Mouse (Mus musculus) neural tube, embryonic 11.5 days (tissue): ENCODE results near the gene Gprin1. TPM values are rescaled to one million over a fixed set of nuclear protein-coding genes. Genes with fewer than 3 reads are reported as not detected.

ENCODE experiments used
- ATAC-seq: fragments of 200-750 bp; cut with Nextera tagmentation; 2 replicates; pipeline ENCODE4 v1.8.0; 2017; ENCODE audit warnings: moderate number of reproducible peaks, mild to moderate bottlenecking, moderate TSS enrichment, moderate library complexity; ENCODE audit not compliant: insufficient read depth, low FRiP score, low TSS enrichment
- DNase-seq: peaks from one replicate; pipeline ENCODE4 v3.0.0-alpha.2; 2015; ENCODE audit warnings: low spot score
- H3K27ac ChIP-seq: fragments of 300-500 bp; sonication (generic); 2 replicates; pipeline ENCODE4 v1.5.1; 2014; ENCODE audit warnings: low read depth, mild to moderate bottlenecking, low read length
- H3K27me3 ChIP-seq: fragments of 300-500 bp; sonication (generic); 2 replicates; pipeline ENCODE4 v1.6.1; 2014; ENCODE audit warnings: mild to moderate bottlenecking, low read length, mixed read lengths; ENCODE audit not compliant: control insufficient read depth, insufficient read depth
- H3K36me3 ChIP-seq: fragments of 300-500 bp; sonication (generic); 2 replicates; pipeline ENCODE4 v1.6.1; 2014; ENCODE audit warnings: mild to moderate bottlenecking, low read length, moderate library complexity, mixed read lengths; ENCODE audit not compliant: control insufficient read depth, insufficient read depth
- H3K4me1 ChIP-seq: fragments of 300-500 bp; sonication (generic); 2 replicates; pipeline ENCODE4 v1.6.1; 2014; ENCODE audit warnings: low read length, mixed read lengths; ENCODE audit not compliant: control insufficient read depth, insufficient read depth
- H3K4me2 ChIP-seq: fragments of 300-500 bp; sonication (generic); 2 replicates; pipeline ENCODE4 v1.6.1; 2014; ENCODE audit warnings: low read depth, mild to moderate bottlenecking, moderate library complexity
- H3K4me3 ChIP-seq: fragments of 300-500 bp; sonication (generic); 2 replicates; pipeline ENCODE4 v1.5.1; 2014; ENCODE audit warnings: low read depth, low read length
- H3K9ac ChIP-seq: fragments of 300-500 bp; sonication (generic); 2 replicates; pipeline ENCODE4 v1.6.1; 2014; ENCODE audit warnings: mild to moderate bottlenecking, low read length
- H3K9me3 ChIP-seq: fragments of 300-500 bp; sonication (generic); 2 replicates; pipeline ENCODE4 v1.6.1; 2016; ENCODE audit warnings: low read length; ENCODE audit not compliant: control insufficient read depth
- WGBS: fragments of 180-500 bp; shearing (Covaris S2); extraction: QIAGEN DNeasy Blood & Tissue Kit; methylation state at CpG from one replicate; pipeline ENCODE4 v1.1.7; 2014; 5-methylcytosine and 5-hydroxymethylcytosine counted together
- polyA plus RNA-seq: library from polyadenylated mRNA; unstranded; fragments of >200 nt; fragmentation: Nextera tagmentation; extraction: Ambion mirVana; gene quantifications from 2 replicates; pipeline ENCODE4 v1.2.1, GENCODE M21; 2014

Gprin1 gene
- polyA plus RNA-seq, 1 experiment from 2014 or later = 14.5 TPM

DNA sequence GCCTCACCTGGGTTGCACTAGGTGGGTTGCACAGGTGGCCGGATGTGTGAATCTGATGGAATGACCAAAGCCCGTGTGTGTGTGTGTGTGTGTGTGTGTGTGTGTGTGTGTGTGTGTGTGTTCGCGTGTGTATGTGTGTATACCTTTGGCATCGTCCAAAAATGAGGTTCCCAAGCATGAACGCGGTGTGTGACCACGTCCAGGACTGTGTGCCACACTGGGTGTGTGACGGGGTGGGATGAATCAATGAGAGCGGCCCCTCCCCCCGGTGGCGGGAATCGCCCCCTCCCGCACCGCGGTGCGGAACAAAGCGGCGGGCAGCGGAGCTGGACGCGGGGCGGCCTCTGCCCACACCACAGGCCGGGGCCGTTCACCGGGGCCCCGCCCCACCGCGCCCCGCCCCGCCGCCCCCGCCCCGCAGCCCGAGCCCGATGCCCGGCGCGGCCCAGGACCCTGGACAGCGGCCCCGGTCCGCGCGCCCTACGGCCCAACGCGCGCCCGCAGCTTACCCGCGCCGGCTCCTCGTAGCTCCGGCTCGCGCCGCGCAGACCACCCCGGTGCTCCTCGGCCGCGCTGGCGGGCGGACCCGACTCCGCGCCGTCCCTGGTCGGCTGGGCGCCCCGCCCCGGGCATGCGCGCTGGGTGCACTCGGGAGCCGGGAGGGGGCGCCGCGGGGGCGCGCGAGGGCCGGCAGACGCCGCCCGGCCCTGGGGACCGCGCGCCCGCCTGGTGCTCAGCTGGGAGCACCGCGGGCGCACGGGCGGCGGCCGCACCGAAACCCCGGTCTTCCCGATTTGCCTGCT is 412 bp downstream of the Gprin1 start:
- DNase-seq (peak; percentile 84), ATAC-seq (peak; percentile 84)
- Histone ChIP-seq H3K4me3 (peak overlapping the region; percentile 66), H3K4me1 (no peaks in the 10 kb centered on the region; the same call in 1 of the 2 replicates), H3K27ac (peak overlapping the region; percentile 85), H3K36me3 (no peaks in the 10 kb centered on the region), H3K4me2 (peak overlapping the region; percentile 47), H3K9ac (peak overlapping the region; percentile 66), H3K27me3 (peaks cover 19% of the 10 kb centered on the region), H3K9me3 (no peaks in the 10 kb centered on the region)
- 2% methylated on average over 51 of the region's 100 CpGs for WGBS

DNA sequence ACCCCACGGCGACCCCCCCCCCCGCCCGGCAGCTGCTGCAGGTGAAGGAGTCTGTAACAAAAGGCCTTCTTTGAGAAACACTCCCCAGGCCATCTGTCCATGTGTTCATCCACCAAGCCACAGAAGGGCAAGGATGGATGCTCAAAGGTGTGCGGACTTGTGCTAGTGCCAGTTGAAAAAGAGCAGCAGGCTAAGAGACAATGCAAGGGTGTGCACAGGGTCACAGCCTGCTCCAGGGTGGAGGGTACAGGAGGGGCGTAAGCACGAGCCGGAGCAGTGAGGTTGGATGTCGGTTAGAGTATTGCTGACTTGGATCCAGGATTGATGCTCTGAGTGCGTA is 983 bp downstream of the Gprin1 start:
- peaks cover 19% of the 10 kb centered on the region for H3K27me3 ChIP-seq
- no peaks in the 10 kb centered on the region for H3K9me3 ChIP-seq
- peak overlapping the region; percentile 47 for H3K4me2 ChIP-seq
- 40% methylated on average over 10 of the region's 10 CpGs for WGBS
- no peaks in the 10 kb centered on the region for H3K36me3 ChIP-seq
- ATAC-seq = no peak
- no peaks in the 10 kb centered on the region; the same call in 1 of the 2 replicates for H3K4me1 ChIP-seq
- H3K27ac ChIP-seq = 0 out of 2 replicates have a peak overlapping the region, but pooled peaks have one; percentile 0
- H3K4me3 ChIP-seq = peak overlapping the region; percentile 66
- DNase-seq = no peak
- H3K9ac ChIP-seq = peak overlapping the region; percentile 66

DNA sequence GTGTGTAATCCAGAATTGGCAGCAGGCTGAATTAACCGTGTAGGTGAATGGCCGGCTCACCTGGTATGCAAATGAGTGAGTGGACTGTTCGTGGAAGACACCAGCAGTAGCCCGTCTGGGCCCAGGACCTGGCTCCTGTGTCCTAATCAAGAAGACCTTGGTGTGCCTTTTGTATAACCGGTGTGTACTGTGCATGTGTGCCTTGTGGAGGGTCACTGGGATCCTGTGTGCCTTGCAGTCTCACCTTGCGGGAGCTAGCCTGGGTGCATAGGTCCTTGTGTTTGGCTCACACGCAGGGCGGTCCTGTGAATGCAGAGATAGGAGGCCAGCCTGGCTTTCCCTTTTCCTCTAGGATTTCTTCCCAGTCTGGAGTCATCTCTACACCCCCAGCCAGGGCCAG is 1.5 kb downstream of the Gprin1 start:
- Histone ChIP-seq H3K9ac (no peak overlapping the region; the same call in 1 of the 2 replicates), H3K4me2 (peak overlapping the region; percentile 47), H3K4me1 (no peaks in the 10 kb centered on the region; the same call in 1 of the 2 replicates), H3K27ac (no peak overlapping the region), H3K36me3 (no peaks in the 10 kb centered on the region), H3K27me3 (peaks cover 19% of the 10 kb centered on the region), H3K4me3 (peak overlapping the region; percentile 66), H3K9me3 (no peaks in the 10 kb centered on the region)
- DNase-seq (no peak), ATAC-seq (no peak)
- 85% methylated on average over 8 of the region's 8 CpGs for WGBS

DNA sequence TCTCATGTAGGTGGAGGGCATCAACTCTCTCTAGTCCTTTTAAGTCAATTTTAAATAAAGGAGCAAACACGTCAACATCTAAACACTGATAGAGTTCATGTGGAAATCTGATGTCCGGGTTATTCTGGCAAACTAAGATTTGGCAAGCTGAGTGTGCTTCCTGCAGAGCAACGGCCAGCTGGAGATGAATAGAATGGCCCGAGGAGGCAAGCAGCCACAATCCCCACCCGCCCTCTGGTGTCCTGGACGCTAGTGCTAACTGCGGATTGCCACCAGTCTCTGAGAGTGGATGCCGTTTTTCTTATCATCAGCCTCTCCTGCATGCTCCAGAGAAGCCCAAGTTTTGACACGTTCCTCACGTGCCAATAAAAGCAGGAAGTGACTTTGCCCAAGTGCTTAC is 2.8 kb downstream of the Gprin1 start:
- no peak overlapping the region for H3K4me2 ChIP-seq
- no peaks in the 10 kb centered on the region; the same call in 1 of the 2 replicates for H3K4me1 ChIP-seq
- 47% methylated on average over 10 of the region's 10 CpGs for WGBS

DNA sequence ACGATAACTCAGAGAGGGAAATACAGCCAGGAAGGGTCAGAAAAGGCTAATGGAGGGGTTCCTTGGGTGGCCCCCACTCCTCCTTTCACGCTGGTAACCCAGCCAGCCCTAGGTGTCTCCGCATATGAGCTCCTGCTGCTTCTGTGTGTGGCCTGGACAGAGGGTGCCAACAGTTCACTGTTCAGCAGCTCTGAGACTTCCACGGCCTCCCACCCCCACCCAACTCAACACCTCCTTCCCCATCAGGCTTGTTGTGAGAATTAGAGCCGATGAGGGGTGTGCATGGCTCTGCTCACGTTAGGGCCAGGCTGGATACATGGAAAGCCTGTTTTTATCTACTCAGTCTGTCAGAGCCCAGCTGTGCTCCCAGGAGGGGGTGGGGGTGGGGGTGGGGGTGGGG is 3.6 kb downstream of the Gprin1 start:
- no peak overlapping the region for H3K4me3 ChIP-seq
- no peaks in the 10 kb centered on the region; the same call in 1 of the 2 replicates for H3K4me1 ChIP-seq
- H3K36me3 ChIP-seq = no peaks in the 10 kb centered on the region
- H3K27ac ChIP-seq = no peak overlapping the region
- H3K9ac ChIP-seq = no peak overlapping the region
- H3K27me3 ChIP-seq = peaks cover 12% of the 10 kb centered on the region
- WGBS = 50% methylated on average over 6 of the region's 6 CpGs
- no peak for DNase-seq
- ATAC-seq = no peak
- H3K4me2 ChIP-seq = no peak overlapping the region
- no peaks in the 10 kb centered on the region for H3K9me3 ChIP-seq

More for the DNA sequence above, 2.8 kb downstream of the Gprin1 start:
- DNase-seq (no peak), ATAC-seq (no peak)
- H3K27ac ChIP-seq = no peak overlapping the region
- H3K4me3 ChIP-seq = no peak overlapping the region
- no peaks in the 10 kb centered on the region for H3K36me3 ChIP-seq
- no peaks in the 10 kb centered on the region for H3K9me3 ChIP-seq
- H3K9ac ChIP-seq = no peak overlapping the region
- peaks cover 15% of the 10 kb centered on the region for H3K27me3 ChIP-seq

- DNase-seq (no peak), ATAC-seq (no peak)
- peaks cover 38% of the 10 kb centered on the region for H3K27me3 ChIP-seq
- no peaks in the 10 kb centered on the region for H3K9me3 ChIP-seq
- peak overlapping the region; percentile 25 for H3K4me3 ChIP-seq
- no peaks in the 10 kb centered on the region for H3K36me3 ChIP-seq
- 0 out of 2 replicates have a peak, but pooled peaks cover 2% of the 10 kb centered on the region for H3K4me1 ChIP-seq
- WGBS = 4% methylated on average over 33 of the region's 34 CpGs
- H3K27ac ChIP-seq = no peak overlapping the region
- peak overlapping the region; percentile 44 for H3K4me2 ChIP-seq
- H3K9ac ChIP-seq = no peak overlapping the region; the same call in 1 of the 2 replicates
Measured at GRCm38 (mm10) chr13:54738213-54738601, 11.5 kb downstream of the Gprin1 start.

DNA sequence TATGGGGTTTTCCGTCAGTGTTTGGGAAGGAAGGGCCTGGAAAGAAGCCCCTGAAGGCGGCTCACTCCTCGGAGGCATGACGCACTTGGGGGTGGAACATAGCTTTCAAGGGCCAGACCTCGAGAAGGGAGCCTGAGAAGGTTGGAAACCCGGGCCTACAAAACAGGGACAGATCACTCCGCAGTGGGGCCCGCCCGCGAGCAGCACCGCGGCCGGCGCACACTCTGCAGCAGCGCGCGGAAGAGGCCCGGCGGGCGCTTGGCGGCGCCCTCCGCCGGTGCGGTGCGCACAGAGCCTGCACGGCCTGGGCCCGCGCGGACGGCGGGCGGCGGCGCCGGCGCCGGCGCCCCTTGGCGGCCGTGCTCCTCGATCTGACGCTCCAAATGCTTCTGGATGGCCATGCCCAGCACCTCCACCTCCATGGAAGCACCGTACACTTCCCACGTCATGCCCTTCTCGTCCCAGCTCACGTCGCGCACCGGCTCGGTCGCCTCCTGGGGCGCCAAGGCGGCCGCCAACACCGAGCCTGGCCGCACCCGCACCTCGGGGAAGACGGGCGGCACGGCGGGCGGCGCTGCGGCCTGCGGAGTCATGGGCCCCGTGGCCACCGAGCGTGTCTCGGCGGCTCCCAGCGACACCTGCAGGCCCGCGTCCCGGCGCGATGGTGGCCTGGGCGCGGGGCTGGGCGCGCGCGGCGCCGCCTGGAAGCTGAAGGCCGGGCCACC is 12.0 kb downstream of the Gprin1 start:
- no peaks in the 10 kb centered on the region for H3K9me3 ChIP-seq
- ATAC-seq = no peak
- no peak overlapping the region for H3K27ac ChIP-seq
- H3K4me1 ChIP-seq = 0 out of 2 replicates have a peak, but pooled peaks cover 2% of the 10 kb centered on the region
- no peaks in the 10 kb centered on the region for H3K36me3 ChIP-seq
- H3K4me2 ChIP-seq = peak overlapping the region; percentile 44
- DNase-seq = peak; percentile 69
- WGBS = 2% methylated on average over 79 of the region's 87 CpGs
- peaks cover 38% of the 10 kb centered on the region for H3K27me3 ChIP-seq
- no peak overlapping the region; the same call in 1 of the 2 replicates for H3K9ac ChIP-seq
- peak overlapping the region; percentile 25 for H3K4me3 ChIP-seq

DNA sequence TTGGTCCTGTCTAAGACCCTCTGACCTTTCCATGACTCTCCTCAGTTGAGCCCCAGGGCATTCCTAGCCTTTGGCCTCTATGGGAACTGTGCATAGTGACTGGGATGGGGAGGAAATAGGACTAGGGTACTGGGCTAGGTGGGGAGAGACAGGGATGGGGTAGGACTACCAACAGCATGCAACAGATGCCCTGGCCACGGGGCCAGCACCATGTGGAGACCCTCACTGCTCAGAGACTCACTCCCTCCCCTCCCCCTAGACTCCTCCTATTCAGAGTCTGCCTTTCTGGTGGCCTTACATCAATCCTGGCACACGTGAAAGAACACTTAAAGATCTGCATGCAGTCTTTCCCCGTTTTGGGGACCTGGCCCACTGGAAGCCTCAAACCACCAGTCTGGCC is 12.7 kb downstream of the Gprin1 start:
- no peak overlapping the region for H3K27ac ChIP-seq
- 0 out of 2 replicates have a peak, but pooled peaks cover 2% of the 10 kb centered on the region for H3K4me1 ChIP-seq
- H3K9ac ChIP-seq = no peak overlapping the region
- no peak for DNase-seq
- peaks cover 38% of the 10 kb centered on the region for H3K27me3 ChIP-seq
- H3K36me3 ChIP-seq = no peaks in the 10 kb centered on the region
- ATAC-seq = no peak
- H3K9me3 ChIP-seq = no peaks in the 10 kb centered on the region
- 11% methylated on average over 3 of the region's 3 CpGs for WGBS
- H3K4me3 ChIP-seq = no peak overlapping the region
- no peak overlapping the region for H3K4me2 ChIP-seq
